Mouse (Mus musculus) A20 (cell line): ENCODE data around the gene Eef1akmt3.
"Not testable (repeated sequence)": the region's sequence is repeated elsewhere in the genome, so short reads cannot be mapped to it uniquely, and the experiment has no call there.

ENCODE experiments used
- DNase-seq: peaks from one replicate; pipeline ENCODE4 v3.0.0-alpha.2; 2011; ENCODE audit warnings: low read depth, low spot score

Gene Eef1akmt3

GRCm38 (mm10) chr10:127070190-127071121 is 29.1 kb upstream of the Eef1akmt3 start, which contains the start of gene Tspan31:
Tspan31 (minus strand) TSS chr10:127070264.
- peak; percentile 91 for DNase-seq

DNA sequence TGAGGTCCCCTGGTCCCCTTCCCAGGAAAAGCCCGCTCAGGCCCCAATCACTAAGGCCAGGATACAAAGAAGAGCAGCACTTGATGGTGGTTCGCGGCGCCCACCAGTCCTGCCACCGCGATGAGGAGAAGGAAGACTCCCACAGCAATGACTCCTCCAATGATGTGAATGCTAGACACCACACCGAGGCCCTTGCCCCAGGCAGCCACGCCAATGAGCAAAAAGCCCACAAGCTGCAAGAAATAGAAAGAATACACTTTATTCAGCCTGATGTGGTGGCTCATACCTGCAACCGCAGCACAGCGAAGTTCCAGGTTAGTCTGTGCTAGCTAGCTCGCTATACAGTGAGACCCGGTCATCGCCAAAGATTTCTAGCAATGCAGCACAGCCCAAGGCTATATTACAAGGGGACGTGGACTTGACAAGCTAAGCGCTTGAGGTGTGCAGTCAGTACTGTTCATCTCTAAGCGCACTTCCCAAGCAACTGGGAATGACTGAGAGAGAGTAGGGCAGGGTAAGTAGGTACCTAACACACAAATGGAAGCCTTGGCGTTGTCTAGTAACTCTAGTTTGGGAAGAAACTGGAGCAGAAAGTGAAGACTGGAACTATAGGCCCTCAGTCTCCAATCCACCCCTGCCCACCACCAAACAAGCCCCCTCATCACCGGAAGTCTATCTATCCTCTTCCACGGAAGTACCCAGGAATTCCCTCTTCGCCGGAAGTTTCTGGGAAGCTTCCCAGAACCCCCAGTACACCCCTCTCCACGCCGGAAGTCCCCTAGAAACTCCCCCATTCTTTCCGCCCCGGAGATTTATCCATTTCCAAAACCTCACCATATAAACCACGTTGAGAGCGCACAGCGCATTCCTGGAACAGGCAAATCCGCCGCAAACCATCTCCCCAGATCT is 28.2 kb upstream of the Eef1akmt3 start:
- DNase-seq = peak; percentile 65

- no peak for DNase-seq
These were observed 27.2 kb upstream of the Eef1akmt3 start for GRCm38 (mm10) chr10:127068360-127069038.

DNA sequence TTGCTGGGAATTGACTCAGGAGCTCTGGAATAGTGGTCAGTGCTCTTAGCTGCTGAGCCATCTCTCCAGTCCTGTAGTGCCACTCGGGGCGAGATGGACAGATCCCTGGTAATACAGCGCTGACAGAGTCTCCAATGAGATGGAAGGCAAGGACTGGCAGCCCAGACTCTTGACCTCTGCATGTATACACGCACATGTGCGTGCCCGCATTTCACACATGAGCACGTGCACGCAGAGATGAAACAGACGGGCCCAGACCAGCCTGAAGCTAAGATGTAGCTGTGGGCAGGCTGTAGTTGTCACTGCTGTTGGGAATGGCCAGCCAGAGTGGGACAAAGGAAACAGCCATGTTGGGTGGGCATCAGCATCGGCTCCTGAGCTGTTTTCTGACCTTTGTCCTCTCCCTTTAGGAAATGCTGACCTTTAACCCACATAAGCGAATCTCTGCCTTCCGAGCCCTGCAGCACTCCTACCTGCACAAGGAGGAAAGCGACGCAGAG is 25.3 kb upstream of the Eef1akmt3 start:
- DNase-seq = no peak

GRCm38 (mm10) chr10:127065981-127066380 is 24.7 kb upstream of the Eef1akmt3 start:
- DNase-seq = no peak

DNA sequence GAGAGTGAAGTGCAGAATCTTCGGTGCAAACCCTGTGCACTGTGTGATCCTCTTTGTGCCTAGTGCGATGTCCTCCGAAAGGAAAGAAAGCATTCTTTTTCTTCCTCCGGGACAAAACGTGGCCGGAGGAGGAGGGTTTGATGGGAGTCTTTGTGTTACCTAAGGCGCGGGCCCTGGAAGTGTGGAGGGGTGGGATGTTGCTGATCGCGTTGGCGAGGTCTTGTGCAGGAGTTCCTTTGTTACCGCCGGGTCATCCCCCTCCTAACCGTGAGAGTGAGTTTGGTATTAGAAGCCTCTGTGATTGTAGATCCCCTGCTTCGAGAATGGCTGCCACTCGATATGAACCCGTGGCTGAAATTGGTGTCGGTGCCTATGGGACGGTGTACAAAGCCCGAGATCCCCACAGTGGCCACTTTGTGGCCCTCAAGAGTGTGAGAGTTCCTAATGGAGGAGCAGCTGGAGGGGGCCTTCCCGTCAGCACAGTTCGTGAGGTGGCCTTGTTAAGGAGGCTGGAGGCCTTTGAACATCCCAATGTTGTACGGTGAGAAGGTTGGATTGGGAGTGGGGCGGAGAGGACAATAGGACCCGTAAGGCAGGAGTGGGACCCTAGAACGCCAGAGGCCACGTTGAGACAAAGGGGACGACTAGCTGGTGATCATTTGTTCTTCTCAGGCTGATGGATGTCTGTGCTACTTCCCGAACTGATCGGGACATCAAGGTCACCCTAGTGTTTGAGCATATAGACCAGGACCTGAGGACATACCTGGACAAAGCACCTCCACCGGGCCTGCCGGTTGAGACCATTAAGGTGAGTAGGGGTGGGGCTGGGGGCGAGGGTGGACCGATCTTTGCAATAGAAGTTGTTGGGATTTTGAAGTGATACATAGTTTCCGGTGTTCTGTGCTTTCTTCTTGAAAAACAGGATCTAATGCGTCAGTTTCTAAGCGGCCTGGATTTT is 22.9 kb upstream of the Eef1akmt3 start:
- peak; percentile 46 for DNase-seq

DNA sequence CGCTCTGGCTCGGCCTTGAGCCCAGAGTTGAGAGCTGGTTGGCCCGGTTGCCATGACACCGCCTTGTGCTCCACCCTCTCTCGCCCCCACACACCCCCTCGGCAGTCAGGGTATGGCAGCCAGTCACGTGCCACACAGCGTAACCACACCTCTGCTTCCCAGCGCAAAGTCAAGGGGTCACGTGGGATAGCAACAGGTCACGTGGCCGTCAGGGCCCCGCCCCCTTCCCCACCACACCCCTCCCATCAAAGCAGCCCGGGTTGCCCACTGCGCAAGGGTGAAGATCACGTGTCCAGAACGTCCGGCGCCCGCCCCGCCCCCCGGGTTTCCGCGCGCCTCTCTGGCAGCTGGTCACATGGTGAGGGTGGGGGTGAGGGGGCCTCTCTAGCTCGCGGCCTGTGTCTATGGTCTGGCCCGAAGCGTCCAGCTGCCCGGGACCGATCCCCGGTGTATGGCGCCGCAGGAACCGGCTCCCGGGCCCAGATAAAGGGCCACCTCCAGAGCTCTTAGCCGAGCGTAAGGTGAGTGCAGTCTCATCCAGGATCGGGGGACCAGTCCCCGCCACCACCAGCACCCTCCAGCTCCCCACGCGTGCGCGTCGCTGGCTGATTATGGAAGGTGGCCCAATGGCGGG is 22.0 kb upstream of the Eef1akmt3 start, which contains the start of gene Cdk4:
Gene Cdk4, plus strand, starts transcription at position 296 of the 634 bp plus-strand sequence.
- peak; percentile 99 for DNase-seq

- DNase-seq = no peak
These were observed 21.2 kb upstream of the Eef1akmt3 start for GRCm38 (mm10) chr10:127062503-127062902.

DNA sequence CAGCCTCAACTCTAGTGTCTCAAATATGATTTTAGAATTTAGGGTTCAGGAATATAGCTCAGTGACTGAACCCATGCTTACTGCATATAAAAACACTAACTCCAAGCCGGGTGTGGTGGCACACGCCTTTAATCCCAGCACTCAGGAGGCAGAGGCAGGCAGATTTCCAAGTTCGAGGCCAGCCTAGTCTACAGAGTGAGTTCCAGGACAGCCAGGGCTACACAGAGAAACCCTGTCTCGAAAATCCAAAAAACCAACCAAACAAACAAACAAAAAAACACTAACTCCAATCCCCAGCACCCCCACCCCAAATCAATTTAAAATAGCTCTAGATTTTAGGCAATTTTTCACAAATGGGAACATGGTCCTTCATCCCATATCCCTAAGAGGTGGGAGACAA is 20.8 kb upstream of the Eef1akmt3 start:
- DNase-seq = not testable (repeated sequence)

- DNase-seq = no peak
These were observed 20.2 kb upstream of the Eef1akmt3 start for GRCm38 (mm10) chr10:127061513-127061912.

DNA sequence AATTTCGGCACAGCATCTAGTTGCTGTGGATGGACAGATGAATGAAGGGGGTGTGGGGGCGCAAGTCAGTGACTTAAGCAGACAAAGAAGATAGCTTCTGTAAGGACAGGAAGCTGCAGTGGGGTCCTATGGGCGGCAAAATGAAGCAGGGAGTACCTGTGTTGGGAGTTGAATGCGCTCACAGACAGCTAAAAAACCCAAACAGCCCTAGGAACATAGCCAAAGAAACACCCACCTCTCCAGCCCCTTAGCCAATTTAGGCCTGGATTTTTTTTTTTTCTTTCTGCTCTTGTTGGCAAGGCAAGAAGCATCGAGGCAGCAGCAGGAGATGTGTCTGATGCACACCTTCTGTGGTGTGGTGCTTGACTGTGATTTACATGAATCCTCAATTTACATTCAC is 19.8 kb upstream of the Eef1akmt3 start:
- DNase-seq = no peak

- DNase-seq = peak; percentile 91
These were observed 18.9 kb upstream of the Eef1akmt3 start, which contains the start of gene March9 for GRCm38 (mm10) chr10:127059968-127060916. March9 (minus strand) TSS chr10:127060184.

GRCm38 (mm10) chr10:127059174-127059967 is 18.1 kb upstream of the Eef1akmt3 start:
- DNase-seq = peak; percentile 27

DNA sequence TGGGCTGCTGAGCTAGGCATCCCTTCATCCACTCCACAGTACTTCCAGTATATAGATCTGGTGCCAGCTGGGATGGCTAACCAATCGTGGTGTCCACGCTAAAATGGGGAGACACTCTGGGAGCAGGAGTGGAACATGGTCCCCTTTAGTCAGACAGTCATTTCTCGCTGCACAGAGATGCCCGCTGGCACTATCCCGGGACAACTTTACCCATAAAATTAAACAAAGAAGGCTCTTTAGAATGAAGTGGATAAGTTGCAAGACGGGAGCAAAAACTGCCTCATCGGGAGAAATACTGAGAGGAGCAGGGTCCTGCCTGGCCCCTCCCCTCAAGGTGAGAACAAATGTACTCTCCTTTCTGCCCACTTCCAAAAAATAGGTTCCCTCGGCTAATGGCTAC is 17.4 kb upstream of the Eef1akmt3 start:
- DNase-seq = peak; percentile 37

DNA sequence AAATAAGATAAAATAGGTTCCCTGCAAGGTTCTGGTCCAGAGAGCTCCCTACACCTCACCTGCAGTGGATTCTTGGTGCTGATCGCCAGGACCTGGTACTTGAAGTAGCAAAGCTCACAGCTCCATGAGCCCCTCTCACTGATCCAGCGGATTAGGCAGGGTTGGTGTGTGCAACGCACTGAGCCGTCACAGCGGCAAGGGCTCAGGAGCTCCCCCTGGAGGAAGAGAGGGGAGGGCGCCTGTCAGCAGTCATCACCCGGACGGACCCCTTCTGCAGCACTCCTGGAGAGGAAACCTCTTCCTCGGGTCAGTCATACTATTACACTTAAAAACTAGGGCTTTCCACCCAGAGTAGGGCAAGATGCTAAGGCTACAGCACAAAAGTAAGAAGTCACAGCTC is 16.8 kb upstream of the Eef1akmt3 start:
- DNase-seq = peak; percentile 84

GRCm38 (mm10) chr10:127056490-127056889 is 15.2 kb upstream of the Eef1akmt3 start:
- DNase-seq = no peak

DNA sequence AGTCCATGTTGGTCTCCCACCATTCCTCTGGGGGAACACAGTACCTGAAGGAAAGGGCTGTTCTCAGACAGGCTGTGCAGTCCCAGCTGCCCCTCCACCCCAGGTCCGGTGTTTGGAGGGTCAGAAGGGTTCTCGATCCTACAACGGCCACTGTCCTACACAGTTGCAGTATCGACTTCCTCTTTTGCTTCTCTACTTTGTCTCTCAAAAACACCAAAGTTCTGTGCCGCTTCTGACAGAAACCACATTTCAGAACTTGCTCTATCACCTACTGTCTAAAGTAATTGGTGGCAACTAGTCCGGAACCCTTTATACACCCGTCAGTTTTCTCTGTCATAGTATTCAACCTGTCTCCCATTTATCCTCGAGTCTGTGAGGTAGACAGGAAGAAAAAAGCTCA is 14.1 kb upstream of the Eef1akmt3 start:
- DNase-seq = peak; percentile 65

- DNase-seq = no peak
These were observed 13.3 kb upstream of the Eef1akmt3 start for GRCm38 (mm10) chr10:127054646-127055045.
